Mouse (Mus musculus) megakaryocyte progenitor cell, adult 5-6 weeks (primary cell): ENCODE results near the gene Reg3d. TPM values are rescaled to one million over a fixed set of nuclear protein-coding genes. Genes with fewer than 3 reads are reported as not detected.
"Not testable (repeated sequence)": the region's sequence is repeated elsewhere in the genome, so short reads cannot be mapped to it uniquely, and the experiment has no call there.

Experiments
- ATAC-seq: replicated peaks from 2 replicates; pipeline ENCODE4 v1.8.0; 2016; ENCODE audit warnings: mild to moderate bottlenecking, moderate TSS enrichment, inconsistent platforms; ENCODE audit not compliant: poor library complexity
- total RNA-seq, 2 experiments: library from RNA; stranded (forward) in 1 of 2; stranded (reverse) in 1 of 2; fragments of 157-497, 149-512 nt in 1 of 2; fragments of 200-1000 nt in 1 of 2; gene quantifications; 2 replicates each; pipeline versions ENCODE4 v1.2.3 to v1.2.4; 2015 to 2017

The Reg3d gene
- total RNA-seq (2015) (not detected in 2 replicates), total RNA-seq (2017) (not detected in 2 replicates)

GRCm38 (mm10) chr6:78378765-78379164, at the start of gene Reg3d:
Gene Reg3d (minus strand): TSS chr6:78378865.
- no peak for ATAC-seq

GRCm38 (mm10) chr6:78425497-78425896, 46.8 kb upstream of the Reg3d start:
- ATAC-seq = no peak

GRCm38 (mm10) chr6:78422411-78422810, 43.7 kb upstream of the Reg3d start, which contains the start of gene Reg1:
Gene Reg1 (plus strand): TSS chr6:78422711.
- not testable (repeated sequence) for ATAC-seq

- ATAC-seq = not testable (repeated sequence)
These were observed 16.7 kb upstream of the Reg3d start, which contains the start of gene Reg2 for GRCm38 (mm10) chr6:78395323-78395722. Gene Reg2 (plus strand): TSS chr6:78395623.

GRCm38 (mm10) chr6:78385609-78386008, 6.9 kb upstream of the Reg3d start:
- no peak for ATAC-seq

GRCm38 (mm10) chr6:78380409-78380808, 1.7 kb upstream of the Reg3d start, which contains the start of gene Reg3a:
Gene Reg3a (plus strand): TSS chr6:78380709.
- no peak for ATAC-seq

- no peak for ATAC-seq
These were observed 8.3 kb downstream of the Reg3d start, which contains the start of gene Reg3b for GRCm38 (mm10) chr6:78370357-78370756. Gene Reg3b (plus strand): TSS chr6:78370657.

- ATAC-seq = no peak
These were observed 16.6 kb downstream of the Reg3d start for GRCm38 (mm10) chr6:78361971-78362563.

GRCm38 (mm10) chr6:78341689-78342088, 37.0 kb downstream of the Reg3d start:
- no peak for ATAC-seq

GRCm38 (mm10) chr6:78340296-78340695, 38.4 kb downstream of the Reg3d start:
- ATAC-seq = no peak

- ATAC-seq = no peak
These were observed 46.6 kb downstream of the Reg3d start for GRCm38 (mm10) chr6:78331919-78332569.

- ATAC-seq = no peak
These were observed 49.5 kb downstream of the Reg3d start for GRCm38 (mm10) chr6:78329166-78329565.

- no peak for ATAC-seq
These were observed 50.9 kb downstream of the Reg3d start for GRCm38 (mm10) chr6:78327798-78328197.

Other genes starting within 250 kb of the Reg3d start
- gene Reg3b, start 8.2 kb downstream of the Reg3d start, total RNA-seq (2015) = not detected in 2 replicates
- gene Reg3b, start 8.2 kb downstream of the Reg3d start, total RNA-seq (2017) = not detected in 2 replicates
- gene Reg3a, start 1.8 kb upstream of the Reg3d start, total RNA-seq (2015) = not detected in 2 replicates
- gene Reg3a, start 1.8 kb upstream of the Reg3d start, total RNA-seq (2017) = not detected in 2 replicates
- gene Reg2, start 16.8 kb upstream of the Reg3d start, total RNA-seq (2015) = not detected in 2 replicates
- gene Reg2, start 16.8 kb upstream of the Reg3d start, total RNA-seq (2017) = not detected in 2 replicates
- not detected in 2 replicates for gene Reg1, start 43.8 kb upstream of the Reg3d start, total RNA-seq (2015)
- gene Reg1, start 43.8 kb upstream of the Reg3d start, total RNA-seq (2017) = not detected in 2 replicates
- not detected in 2 replicates for gene Reg3g, start 90.0 kb upstream of the Reg3d start, total RNA-seq (2015)
- gene Reg3g, start 90.0 kb upstream of the Reg3d start, total RNA-seq (2017) = not detected in 2 replicates